In the genomic region with DNA sequence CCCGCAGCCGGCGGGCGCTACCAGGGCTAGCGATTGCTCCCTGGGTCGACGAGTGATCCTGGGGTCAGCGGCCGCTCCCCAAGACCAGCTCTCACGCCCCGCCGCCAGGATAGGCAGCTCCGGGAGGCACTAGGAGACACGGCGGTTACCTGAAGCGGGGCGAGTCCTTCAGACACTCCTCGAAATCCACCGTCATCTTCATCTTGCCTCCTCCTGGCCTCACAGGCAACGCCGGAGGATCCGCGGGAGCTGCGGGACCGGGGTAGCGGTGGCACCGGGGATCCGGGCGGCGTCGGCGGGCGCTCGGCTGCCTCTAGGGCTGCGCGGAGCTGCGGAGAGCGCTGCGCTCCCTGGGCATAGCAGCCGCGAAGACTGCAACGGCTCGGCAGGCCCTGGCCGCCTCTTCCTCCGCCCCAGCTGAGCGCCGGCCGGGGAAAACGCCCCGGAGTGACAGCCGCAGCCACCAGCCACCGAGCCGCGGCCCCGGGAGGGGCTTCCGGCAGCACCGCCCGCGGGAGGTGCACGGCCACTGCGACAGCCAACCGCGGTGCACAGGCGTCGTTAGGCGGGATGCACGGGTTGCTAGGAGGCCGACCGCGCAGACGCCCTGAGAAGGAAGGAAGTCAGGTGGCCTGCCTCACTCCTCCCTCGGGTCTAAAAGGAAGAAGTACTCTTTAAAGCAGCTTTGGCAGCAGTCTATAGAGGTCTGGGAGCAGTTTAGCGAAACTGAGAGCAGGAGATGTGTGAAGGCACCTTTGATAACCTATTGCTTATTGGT, we compare ENCODE assay signal across 1 mouse cellular context.
A peak's percentile ranks its signal among the peaks of the same experiment; 100 is the strongest.
TF ChIP-seq lines count a peak whose summit lies in the region.

Gene Acap2, minus strand, starts transcription at position 456 of the 778 bp plus-strand sequence.

TF ChIP-seq in CH12.LX, 34 proteins besides CTCF, POLR2A, EP300 and RAD21 (continued from another document):
- TF ChIP-seq UBTF (IDR thresholded peaks at IDR 0.05; ENCODE audit: low read depth, low read length) (0 out of 2 replicates have a peak, but pooled peaks have one; percentile 47), BHLHE40 (IDR thresholded peaks at IDR 0.05; ENCODE audit: low read depth, low read length) (peak; percentile 52), JUND (conservative IDR thresholded peaks at IDR 0.05; ENCODE audit: low read depth, low read length) (no peak; the same call in 1 of the 2 replicates), POLR2AphosphoS2 (IDR thresholded peaks at IDR 0.05; ENCODE audit: low read depth, low read length) (peak; percentile 85; the same call in 1 of the 2 replicates), HCFC1 (IDR thresholded peaks at IDR 0.05; ENCODE audit: low read depth, low read length) (peak; percentile 76), MAFK (IDR thresholded peaks at IDR 0.05; ENCODE audit: insufficient replicate concordance, low read length) (no peak), ETS1 (conservative IDR thresholded peaks at IDR 0.05; ENCODE audit: low read depth, low read length) (peak; percentile 42), ZC3H11A (IDR thresholded peaks at IDR 0.05; ENCODE audit: low read depth, low read length) (no peak), RCOR1 (conservative IDR thresholded peaks at IDR 0.05; ENCODE audit: low read depth, low read length) (no peak), SIN3A (IDR thresholded peaks at IDR 0.05; ENCODE audit: low read length) (peak; percentile 91), GABPA (IDR thresholded peaks at IDR 0.05; ENCODE audit: insufficient replicate concordance, low read depth, low read length) (no peak), KAT2A (IDR thresholded peaks at IDR 0.05; ENCODE audit: insufficient replicate concordance, low read length) (peak; percentile 61; the same call in 1 of the 2 replicates), TBP (conservative IDR thresholded peaks at IDR 0.05; ENCODE audit: low read depth, low read length) (peak; percentile 97), USF2 (conservative IDR thresholded peaks at IDR 0.05; ENCODE audit: low read depth, low read length) (peak; percentile 70), ELF1 (IDR thresholded peaks at IDR 0.05; ENCODE audit: low read depth, low read length) (peak; percentile 96), CHD1 (IDR thresholded peaks at IDR 0.05; ENCODE audit: low read depth, low read length) (0 out of 2 replicates have a peak, but pooled peaks have one; percentile 49), NELFE (IDR thresholded peaks at IDR 0.05; ENCODE audit: low read depth, low read length) (peak; percentile 92), ZMIZ1 (IDR thresholded peaks at IDR 0.05; ENCODE audit: low read depth, low read length) (peak; percentile 75), NRF1 (IDR thresholded peaks at IDR 0.05; ENCODE audit: low read depth, low read length) (peak; percentile 90), ZNF384 (IDR thresholded peaks at IDR 0.05; ENCODE audit: low read depth, low read length) (no peak; the same call in 1 of the 2 replicates)
